Mouse (Mus musculus) embryonic fibroblast, embryonic 13.5 days (primary cell): Measurements from ENCODE around the gene Lrrc25. TPM values are rescaled to one million over a fixed set of nuclear protein-coding genes. Genes with fewer than 3 reads are reported as not detected.

Source experiments
- H3K27ac ChIP-seq: 2 replicates; pipeline ENCODE4 v1.5.1; 2012; ENCODE audit warnings: low read length, control low read depth, inconsistent platforms; ENCODE audit not compliant: insufficient read depth
- H3K4me1 ChIP-seq: 2 replicates; pipeline ENCODE4 v1.6.1; 2011; ENCODE audit warnings: low read length; ENCODE audit not compliant: control insufficient read depth, insufficient read depth
- H3K4me3 ChIP-seq: 2 replicates; pipeline ENCODE4 v1.5.1; 2011; ENCODE audit warnings: mild to moderate bottlenecking, control low read depth, low read length; ENCODE audit not compliant: insufficient read depth
- CTCF ChIP-seq: IDR thresholded peaks from 2 replicates; pipeline ENCODE4 v1.5.1; 2011; ENCODE audit warnings: mild to moderate bottlenecking, control low read depth, low read length, moderate library complexity, borderline replicate concordance; ENCODE audit not compliant: insufficient read depth
- POLR2A ChIP-seq: IDR thresholded peaks from 2 replicates; pipeline ENCODE4 v1.6.1; 2011; ENCODE audit warnings: low read depth, mild to moderate bottlenecking, control low read depth, low read length, moderate library complexity
- polyA plus RNA-seq: library from polyadenylated mRNA; stranded (reverse); fragments of >200 nt; gene quantifications from 2 replicates; pipeline ENCODE4 v1.2.4, GENCODE M21; 2011; ENCODE audit warnings: low read depth; ENCODE audit not compliant: missing spikeins, insufficient read length

Lrrc25 gene
- polyA plus RNA-seq, 1 experiment, result 0.46 TPM

DNA sequence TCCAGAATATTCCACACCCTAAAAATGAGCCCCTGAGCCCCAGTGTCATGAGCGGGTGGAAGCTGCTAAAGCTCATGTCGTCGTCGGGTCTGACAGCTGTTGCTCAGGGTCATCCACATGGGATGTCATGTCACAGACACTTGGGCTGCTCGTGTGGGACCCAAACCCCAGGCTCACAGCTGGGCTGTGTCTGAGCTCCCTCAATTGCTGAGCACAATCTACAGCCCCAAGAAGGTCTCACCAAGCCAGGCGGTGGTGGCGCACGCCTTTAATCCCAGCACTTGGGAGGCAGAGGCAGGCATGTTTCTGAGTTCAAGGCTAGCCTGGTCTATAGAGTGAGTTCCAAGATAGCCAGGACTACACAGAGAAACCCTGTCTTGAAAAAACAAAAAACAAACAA, 674 bp upstream of the Lrrc25 start:
- H3K4me3 ChIP-seq, result no peak overlapping the region
- H3K4me1 ChIP-seq, result peaks cover 2% of the 10 kb centered on the region; the same call in 1 of the 2 replicates
- TF ChIP-seq POLR2A (no peak), CTCF (no peak)
- H3K27ac ChIP-seq, result no peak overlapping the region

DNA sequence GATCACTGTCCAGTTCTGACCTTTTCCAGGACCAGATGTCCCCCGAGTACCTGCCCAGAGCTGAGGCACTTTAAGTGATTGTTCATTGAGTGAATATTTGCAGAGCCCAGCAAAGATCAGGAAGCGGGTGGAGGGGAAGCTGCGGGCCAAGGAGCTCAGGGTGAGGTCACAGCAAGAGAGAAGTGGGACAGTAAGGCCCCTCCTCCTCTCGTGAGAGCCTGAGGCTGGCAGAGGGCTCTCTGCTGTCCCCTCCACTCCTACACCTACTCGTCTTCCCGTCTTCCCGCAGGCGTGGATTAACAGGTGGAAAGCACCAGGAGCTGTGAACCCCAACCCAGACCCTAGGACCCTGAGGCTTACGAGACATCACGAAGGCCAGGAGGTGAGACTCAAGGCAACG, 690 bp downstream of the Lrrc25 start:
- H3K4me3 ChIP-seq, result no peak overlapping the region
- no peaks in the 10 kb centered on the region for H3K4me1 ChIP-seq
- H3K27ac ChIP-seq, result no peak overlapping the region
- TF ChIP-seq CTCF (no peak), POLR2A (no peak)

DNA sequence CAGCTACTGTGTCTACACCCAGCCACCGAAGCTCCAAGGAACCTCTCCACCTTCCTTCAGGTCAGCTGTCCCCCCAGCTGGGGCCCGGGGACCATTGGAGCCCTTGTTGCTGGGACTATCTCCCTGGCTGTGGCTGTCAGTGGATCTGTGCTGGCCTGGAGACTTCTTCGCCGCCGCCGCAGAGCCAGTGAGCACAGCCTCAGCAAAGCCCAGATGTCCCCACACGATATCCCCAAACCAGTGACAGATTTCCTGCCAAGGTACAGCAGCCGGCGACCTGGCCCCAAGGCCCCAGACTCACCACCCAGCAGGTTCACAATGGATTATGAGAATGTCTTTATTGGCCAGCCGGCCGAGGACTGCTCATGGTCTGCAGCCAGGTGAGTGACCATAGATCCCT, 2.0 kb downstream of the Lrrc25 start:
- no peaks in the 10 kb centered on the region for H3K4me1 ChIP-seq
- TF ChIP-seq CTCF (no peak), POLR2A (no peak)
- H3K4me3 ChIP-seq, result no peak overlapping the region
- no peak overlapping the region for H3K27ac ChIP-seq

DNA sequence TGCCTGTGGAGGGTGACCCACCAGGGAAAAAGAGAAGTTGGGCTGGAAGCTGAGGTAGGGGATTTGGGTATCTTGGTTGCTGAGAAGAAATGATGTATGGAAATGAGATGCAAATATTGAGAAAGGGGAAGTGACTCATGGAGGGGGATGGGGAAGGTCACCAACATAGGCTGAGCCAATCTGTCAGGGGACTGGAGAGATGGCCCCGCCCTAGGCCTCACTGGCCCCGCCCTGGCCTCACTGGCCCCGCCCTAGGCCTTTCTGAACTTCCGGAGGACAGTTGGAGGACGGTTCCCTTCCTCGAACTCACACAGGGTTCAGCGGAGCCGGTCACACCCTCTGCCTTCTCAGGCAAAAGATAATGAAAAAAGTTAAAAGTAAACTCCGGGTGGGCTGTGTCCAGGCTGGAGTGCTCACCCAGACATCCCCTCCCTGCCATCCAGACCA, 3.0 kb downstream of the Lrrc25 start:
- Histone ChIP-seq H3K4me1 (no peaks in the 10 kb centered on the region), H3K27ac (no peak overlapping the region), H3K4me3 (no peak overlapping the region)
- TF ChIP-seq CTCF (no peak), POLR2A (no peak)

DNA sequence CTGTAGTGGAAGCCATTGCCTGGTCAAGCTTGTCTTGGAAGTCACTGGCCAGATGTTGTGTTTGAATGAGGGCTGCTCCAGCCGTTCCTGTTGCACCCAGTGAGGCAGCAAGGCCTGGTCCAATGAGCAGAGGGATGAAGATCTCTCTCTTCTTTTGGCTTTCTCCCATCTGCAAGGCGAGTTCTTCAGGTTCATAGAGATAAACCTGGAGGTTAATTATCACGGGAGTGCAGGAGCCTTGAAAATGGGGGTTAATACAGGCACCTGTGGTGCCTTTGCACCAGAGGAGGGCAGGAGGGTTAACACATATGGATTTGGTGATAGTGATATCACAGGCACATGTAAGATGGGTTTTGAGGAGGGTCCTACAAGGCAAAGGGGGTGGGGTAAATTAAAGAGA, 6.3 kb downstream of the Lrrc25 start:
- Histone ChIP-seq H3K4me1 (no peaks in the 10 kb centered on the region), H3K27ac (no peak overlapping the region), H3K4me3 (no peak overlapping the region)
- no peak for TF ChIP-seq CTCF
- TF ChIP-seq POLR2A, result no peak

DNA sequence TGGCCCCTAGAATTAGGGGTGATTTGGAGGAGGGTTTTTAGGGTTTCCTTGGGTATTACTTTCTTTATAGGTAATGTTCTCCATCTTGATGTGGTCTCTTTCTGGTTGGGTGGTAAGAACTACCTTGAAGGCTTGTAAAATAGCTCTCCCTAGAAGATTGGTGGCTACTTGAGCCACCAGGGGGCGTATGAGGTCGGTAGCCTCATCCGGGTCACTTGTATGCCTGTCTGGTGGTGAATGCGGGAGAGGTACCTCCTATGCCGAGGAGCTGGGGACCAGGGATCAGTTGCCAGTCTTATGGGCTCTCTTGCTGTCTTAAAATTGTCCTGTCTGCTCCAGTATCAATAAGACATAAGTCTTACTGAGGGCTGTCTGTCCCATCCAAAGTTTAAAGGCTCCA, 9.1 kb downstream of the Lrrc25 start:
- H3K4me1 ChIP-seq, result no peaks in the 10 kb centered on the region
- H3K27ac ChIP-seq, result no peak overlapping the region
- 0 out of 2 replicates have a peak, but pooled peaks have one; percentile 25 for TF ChIP-seq CTCF
- TF ChIP-seq POLR2A, result no peak
- H3K4me3 ChIP-seq, result no peak overlapping the region

DNA sequence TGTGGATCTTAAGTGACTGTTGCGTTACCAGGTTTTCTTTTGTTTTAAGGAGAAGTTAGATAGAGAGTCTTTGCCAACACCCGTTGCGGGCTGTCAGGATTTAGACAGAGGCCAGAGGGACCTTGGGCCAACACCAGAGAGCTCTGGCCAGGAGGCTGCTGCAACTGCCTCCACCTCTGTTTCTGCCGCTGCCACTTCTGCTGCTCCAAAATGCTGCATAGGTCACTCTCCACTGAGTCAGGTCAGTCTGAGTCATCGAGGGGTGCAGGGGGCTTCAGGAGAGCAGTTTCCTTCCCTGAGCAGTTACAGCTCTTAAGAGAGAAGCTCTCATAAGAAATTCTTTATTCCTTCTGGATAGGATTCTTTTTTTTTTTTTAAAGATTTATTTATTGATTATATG, 11.1 kb downstream of the Lrrc25 start:
- TF ChIP-seq POLR2A, result no peak
- no peak for TF ChIP-seq CTCF
- Histone ChIP-seq H3K27ac (no peak overlapping the region), H3K4me3 (no peak overlapping the region), H3K4me1 (no peaks in the 10 kb centered on the region)

DNA sequence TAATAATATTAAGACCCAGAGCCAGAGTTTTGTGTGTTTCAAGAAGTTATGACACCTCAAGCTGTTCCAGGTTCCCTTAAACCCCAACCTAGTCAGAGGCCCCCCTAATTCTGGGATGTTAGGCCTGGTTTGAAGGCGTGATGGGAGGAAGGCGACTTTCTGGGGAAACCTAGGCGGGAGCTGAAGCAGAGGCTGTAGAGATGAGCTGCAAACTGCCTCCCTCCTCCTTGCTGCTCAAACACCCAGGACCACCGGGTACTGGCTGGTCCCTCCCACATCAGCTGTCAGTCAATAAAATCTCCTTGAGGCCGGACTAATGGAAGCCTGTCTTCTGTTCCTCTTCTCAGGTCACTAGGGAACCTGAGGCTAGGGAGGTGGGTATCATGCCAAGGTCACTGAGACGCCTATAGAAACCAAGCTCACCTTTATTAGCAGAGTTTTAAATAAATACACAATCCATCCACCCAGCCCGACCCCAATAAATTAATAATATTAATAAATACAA, 13.1 kb downstream of the Lrrc25 start:
- no peak overlapping the region for H3K4me3 ChIP-seq
- H3K27ac ChIP-seq, result no peak overlapping the region
- TF ChIP-seq CTCF (no peak), POLR2A (no peak)
- peaks cover 6% of the 10 kb centered on the region for H3K4me1 ChIP-seq

DNA sequence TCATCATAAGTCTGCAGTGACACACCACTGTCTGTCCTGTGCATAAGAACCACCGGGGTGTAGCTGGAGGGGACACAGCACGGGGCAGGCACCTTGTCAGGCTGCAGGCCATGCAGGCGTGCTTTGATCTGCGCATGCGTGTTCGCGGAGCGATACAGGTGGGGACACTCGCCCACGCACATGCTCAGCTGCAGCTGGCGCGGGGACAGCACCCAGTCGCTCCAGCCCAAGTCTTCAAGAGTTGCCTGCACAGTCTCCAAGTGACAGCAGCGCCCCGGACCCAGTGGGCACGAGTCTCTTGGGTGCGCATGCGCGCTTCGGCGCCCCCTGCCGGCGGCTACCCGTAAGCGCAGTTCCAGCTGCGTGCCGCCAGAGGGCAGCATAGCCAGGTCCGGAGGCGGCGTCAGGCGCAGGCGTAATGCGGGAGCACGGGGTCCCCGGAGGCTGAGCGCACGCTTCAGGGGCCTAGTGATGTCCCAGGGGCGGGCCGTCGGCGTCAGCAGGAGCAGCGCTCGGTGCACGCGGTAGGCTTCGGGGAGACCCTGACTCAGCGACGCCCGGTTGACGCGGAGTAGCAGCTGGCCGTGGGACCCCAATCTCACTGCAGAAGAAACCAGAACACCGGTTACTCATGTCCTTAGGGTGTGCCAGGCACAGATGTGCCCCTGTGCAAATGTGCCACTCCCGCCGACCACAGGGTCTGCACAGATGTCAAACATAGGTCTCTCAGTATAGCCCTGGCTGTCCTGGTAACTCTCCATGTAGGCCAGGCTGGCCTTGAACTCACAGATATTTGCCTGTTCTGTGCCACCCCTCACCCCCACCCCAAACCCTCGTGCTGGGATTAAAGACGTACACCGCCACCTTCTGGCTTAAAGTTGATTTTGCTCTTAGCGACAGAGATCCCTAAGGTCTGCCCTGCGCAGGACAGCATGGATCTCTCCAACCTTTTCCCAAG, 13.9 kb downstream of the Lrrc25 start:
- H3K4me3 ChIP-seq, result peak overlapping the region; percentile 22
- peak overlapping the region; percentile 30 for H3K27ac ChIP-seq
- H3K4me1 ChIP-seq, result peaks cover 9% of the 10 kb centered on the region
- peak; percentile 100 for TF ChIP-seq CTCF
- TF ChIP-seq POLR2A, result peak; percentile 37

DNA sequence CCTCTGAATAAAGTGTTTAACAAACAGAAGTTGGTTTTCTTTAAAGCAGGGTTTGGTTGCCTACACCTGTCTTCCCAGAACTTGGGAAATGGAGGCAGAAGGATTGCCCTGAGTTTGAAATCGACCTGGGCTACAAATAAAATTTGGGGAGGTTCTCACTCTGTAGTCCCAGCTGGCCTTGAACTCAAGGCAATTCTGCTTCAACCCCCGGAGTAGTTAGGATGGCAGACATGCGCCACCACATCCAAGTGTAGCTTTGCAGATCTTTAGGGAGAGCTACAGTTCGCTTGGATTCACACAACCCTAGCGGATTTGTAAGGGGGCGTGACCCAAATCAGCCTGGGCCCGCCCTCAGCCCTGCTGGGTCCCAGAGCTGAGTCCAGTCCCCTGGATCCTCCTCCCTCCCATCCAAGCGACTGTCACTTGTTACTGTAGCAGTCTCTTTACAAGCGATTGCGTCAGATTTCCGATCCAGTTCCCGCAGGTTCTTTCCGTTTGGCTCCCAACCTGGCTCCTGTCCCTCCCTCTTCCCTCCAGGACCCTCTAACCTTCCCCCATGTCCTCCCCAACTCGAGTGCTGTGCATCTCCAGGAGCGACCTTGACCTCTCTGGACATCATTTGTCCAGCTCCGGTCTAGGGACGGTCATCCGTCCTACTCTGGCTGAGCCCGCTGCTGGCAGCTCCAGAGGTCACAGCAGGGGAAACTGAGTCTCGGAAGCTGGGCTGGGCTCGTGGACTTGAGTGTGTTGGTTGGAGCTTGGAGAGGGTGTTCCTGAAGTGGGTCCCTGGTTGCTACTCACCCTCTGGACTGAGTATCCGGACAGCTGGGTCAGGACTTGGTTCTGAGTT, 14.8 kb downstream of the Lrrc25 start:
- peak overlapping the region; percentile 23 for H3K4me3 ChIP-seq
- H3K27ac ChIP-seq, result peak overlapping the region; percentile 78
- H3K4me1 ChIP-seq, result peaks cover 9% of the 10 kb centered on the region
- TF ChIP-seq POLR2A, result peak; percentile 34; the same call in 1 of the 2 replicates
- no peak for TF ChIP-seq CTCF

DNA sequence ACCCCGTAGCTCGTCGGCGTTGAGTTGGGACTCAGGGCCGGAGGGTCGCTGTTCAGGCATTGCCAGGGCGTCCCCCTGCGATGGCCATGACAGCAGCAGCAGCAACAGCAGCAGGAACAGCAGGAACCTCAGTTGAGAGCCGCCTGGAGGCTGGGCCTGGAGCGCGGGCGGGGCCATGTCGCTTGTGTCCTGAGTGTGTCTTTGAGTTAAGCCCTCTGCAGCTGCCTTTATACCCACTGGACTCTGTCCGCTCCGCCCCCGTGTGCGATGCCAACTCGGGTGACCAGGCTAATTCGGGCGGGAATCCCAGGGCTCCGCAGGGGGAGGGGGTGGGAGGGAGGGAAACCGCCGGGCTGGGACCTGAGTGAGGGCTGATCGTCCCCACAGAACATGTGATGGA, 15.5 kb downstream of the Lrrc25 start:
- Histone ChIP-seq H3K27ac (peak overlapping the region; percentile 78), H3K4me3 (peak overlapping the region; percentile 23), H3K4me1 (peaks cover 9% of the 10 kb centered on the region)
- TF ChIP-seq POLR2A, result peak; percentile 80
- TF ChIP-seq CTCF, result no peak
